Mouse (Mus musculus): ENCODE results near the gene Nxn.

Gene Nxn

DNA sequence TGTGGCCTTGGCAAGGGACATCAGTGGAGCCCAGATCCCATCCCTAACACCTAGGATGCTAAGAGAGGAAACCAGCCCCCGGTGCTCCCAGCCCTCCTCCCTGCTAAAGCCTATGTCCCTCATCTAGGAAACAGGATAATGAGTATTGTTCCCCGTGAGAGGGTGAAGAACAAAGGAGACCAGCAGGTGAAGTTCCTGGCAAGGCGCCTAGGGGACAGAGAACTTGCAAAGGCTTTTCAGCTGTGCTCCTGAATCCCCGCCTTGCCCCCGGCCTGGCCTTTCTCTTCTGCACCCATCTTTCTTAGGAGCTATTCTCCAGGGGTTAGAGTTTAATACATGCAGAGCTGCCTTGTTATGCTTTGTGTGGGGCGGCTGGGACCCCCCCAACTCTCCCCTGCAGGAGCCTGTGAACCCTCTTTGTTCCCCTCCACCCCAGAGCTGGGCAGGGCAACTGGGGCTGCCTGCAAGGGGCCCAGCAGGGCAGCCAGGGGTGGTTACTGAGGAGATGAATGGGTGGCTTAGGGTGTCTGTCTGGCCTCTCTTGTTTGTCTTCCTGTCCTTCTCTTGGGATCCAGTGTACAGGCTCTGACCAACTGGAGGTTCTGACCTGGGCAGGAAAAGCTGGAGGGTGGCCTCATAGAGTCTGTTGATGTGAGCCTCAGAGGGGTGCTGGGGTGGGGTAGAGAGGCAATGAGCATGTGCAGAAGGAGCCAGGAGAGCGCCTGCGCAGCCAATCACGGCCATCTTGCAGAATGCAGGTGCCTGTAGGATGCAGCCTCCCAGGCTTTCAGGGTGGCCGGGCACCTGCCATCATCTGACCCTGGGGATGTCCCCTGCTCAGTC lies 138.5 kb downstream of the Nxn start:
- DNase-seq (ENCODE audit: low spot score) = no peak

DNA sequence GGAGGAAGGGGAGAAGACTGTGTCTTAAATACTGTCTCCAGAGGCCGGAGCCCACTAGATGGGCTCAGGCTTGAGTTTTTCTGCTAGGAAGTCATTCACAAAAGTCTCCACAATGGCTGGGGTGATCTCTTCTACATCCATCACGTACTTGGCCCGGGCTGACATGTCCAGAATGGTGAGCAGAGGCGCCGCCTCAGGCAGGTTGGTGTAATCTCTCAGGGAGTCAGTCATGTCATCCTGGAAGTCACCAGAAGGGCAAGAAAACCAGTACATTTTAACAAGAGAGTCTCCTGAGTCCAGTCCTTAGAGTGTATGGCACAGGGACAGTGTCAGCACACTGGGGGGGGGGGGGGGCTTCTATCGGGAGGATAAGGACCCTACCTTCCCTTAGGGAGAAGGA lies 140.4 kb downstream of the Nxn start:
- DNase-seq (ENCODE audit: low spot score) = no peak

DNA sequence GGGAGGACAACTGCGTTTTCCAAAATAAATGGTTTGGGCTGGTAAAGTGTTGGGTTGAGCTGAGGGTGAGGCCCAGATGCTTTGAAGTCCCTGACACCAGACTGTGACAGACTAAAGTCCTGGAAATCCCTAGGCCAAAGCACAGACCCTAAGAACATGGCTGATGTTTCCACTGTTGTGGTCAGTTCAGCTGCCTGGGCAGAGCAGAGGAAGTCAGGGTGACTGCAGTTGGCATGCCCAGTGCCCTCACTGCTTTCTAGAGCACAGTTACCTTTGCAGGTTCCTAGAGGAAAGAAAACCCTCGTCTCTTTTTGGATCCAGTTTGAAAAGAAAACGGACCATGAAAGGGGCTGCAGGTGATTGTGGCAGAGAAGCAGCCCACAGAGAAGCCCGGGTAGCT lies 141.6 kb downstream of the Nxn start:
- DNase-seq (ENCODE audit: low spot score) = no peak

DNA sequence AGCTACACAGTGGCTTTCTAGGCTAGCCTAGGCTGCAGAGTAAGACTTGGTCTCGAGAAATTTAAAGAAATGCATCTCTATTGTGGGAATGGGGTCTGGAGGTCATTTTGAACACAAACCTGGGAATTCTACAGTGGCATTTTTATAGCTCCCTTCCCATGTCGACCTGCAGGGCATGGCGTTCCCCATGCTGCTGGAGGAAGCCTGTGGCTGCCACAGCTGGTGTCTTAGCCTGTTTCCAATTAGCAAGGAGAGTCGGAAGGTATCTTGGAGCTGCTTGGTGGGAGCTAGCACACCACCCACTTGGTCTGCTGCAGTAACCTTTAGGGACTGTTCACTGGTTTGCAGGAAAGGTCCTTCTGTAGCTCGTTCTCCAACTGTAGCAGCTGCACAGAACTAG lies 142.8 kb downstream of the Nxn start:
- no peak for DNase-seq (ENCODE audit: low spot score)

DNA sequence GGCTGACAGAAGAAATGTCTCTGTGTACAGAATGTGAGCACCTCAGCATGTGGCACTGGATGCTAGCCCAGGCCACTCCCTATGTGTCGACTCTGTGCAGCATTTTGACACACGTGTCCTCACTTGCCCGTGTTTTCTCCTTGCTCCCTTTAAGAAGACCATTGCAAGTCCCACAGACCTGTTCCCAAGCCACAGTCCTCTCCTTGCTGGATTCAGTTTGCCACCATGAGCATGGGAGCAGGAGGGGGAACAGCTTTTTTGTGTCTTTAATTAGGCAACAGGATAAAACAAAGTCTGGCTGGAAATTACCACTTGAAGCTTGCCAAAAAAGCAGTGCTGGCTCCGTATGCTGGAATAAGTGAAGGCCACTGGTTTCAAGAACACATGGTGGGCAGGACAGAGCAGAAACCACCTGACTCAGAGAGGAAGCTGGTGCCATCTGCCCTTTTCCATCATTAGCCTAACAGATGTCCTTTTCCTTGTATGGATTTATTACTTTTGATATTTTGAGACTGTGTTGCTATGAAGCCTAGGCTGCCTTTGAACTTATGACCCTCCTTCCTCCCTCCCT lies 143.4 kb downstream of the Nxn start:
- DNase-seq (ENCODE audit: low spot score) = no peak

DNA sequence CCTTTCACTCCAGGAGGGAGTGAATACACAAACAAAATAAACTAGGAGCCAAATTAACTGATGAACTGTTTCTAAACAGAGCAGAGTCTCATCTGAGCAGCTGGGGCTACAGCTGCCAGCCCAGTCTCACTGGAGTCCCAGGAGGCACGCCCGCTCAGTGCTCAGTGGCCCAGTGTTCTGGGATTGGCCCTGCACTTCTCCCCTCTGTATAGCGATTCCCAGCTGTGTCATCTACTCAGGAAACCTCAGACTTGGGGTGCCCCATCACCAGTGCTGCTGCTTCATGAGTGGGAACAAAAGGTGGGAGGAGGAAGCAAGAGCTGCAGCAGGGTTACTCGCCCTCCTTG lies 145.0 kb downstream of the Nxn start:
- DNase-seq (ENCODE audit: low spot score) = no peak

DNA sequence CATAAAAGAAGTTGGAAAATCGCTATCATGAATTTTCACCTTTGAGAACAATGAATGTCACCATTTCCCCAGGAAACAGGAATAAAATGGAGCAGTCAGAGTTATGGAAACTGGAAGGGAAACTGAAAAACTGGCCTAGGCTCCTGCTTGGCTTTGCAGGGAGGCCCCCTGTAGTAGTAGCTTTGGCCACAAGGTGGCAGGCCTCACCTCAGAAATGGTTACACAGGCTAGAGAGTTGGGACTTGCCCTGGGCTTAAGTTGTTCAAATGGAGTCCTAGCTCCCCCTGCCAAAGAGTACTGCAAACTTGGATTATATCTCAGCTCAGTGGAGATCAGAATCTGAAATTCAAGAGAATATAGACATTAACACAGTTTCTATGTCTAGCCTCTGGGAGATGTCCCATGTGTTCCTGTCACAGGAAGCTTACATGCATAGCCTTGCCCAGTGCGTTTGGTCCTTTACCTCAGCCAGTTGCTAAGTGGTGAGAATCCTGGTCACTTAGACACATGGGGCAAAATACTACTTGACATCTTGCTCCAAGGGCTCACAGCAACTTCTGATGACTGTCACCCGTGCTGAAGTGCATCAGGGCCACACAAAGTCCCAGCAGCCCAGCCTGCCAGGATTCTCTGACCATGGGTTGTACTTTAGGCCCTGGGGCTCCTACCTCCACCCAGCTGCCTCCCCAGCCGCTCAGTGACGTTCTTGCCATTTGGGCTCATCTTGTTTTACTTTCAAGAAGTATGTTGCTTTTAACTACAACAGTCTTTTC lies 145.6 kb downstream of the Nxn start:
- DNase-seq (ENCODE audit: low spot score) = no peak

DNA sequence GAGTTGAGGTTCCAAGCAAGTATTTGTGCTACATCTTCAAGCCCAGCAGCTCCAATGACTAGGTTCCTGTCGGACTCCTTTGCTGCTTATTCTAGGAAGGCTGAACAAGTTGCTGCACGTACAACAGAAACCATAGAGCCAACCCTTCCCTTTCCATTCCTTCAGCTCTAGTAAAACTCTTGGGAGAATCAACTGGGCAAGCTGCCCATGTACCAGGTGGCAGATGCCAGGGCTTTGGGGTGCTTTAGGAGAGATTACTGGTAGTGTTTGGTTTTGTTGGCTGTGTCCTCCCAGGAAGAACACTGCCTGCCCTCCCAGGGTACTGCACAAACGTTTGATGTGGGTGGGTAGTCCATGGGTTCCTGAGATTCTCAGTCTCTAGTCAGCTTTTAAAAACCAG lies 146.9 kb downstream of the Nxn start:
- no peak for DNase-seq (ENCODE audit: low spot score)

DNA sequence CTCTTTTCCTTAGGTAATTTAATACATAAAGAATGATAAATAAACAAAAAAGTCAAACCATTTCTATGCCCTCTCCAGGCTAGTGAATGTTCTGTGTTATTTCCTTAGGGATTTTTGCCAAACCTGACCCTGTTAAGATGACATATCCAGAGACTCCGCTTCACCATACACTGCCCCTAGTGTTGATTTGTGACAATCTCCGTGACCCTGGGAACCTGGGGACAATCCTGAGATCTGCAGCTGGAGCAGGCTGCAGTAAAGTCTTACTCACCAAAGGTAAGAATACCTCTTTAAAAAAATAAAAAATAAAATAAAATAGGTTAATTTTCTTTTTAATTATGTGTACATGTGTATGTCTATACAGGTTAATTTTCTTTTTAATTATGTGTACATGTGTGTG lies 151.7 kb downstream of the Nxn start:
- DNase-seq (ENCODE audit: low spot score) = no peak

DNA sequence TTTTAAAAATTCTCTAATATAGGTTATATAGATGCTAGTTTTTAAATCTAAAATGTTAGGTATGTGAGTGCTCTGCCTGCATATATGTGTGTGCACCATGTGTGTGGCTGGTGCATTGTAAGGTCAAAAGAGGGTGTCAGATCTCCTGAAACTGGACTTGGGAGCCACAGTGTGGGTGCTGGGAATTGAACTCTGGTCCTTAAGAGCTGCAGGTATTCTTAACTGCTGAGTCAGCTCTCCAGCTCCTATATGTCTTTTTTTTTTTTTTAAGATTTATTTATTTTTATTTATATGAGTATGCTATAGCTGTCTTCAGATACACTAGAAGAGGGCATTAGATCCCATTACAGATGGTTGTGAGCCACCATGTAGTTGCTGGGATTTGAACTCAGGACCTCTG lies 152.5 kb downstream of the Nxn start:
- DNase-seq (ENCODE audit: low spot score) = no peak

DNA sequence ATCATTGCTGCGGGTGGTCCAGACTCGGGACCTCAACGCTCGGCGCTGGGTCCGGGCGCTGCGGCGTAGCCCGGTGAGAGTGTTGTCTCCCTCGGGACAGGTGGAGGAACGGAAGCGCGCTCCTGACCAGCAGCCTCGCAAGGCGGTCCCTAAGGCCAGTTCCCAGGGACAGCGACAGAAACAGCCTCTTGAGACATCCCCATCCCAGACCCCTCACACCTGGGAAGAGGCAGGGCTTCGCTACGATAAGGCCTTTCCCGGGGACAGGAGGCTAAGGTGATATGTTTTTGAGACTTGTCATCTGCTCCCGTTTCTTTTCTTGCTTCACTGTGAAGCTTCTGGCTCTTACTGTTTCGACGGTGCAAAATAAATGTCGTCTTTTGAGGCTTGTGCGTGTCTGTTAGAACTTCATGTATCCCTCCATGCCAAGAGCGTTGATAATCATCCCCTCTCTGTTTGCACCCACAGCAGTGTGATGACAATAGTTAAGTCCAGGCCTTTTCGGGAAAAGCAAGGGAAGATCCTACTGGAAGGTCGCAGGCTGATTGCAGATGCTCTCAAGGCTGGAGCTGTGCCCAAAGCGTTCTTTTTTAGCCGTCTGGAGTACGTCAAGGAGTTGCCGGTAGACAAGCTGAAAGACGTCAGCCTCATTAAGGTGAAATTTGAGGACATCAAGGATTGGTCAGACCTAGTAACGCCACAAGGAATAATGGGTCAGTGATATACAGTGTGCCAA lies 155.0 kb downstream of the Nxn start:
- DNase-seq (ENCODE audit: low spot score) = no peak

DNA sequence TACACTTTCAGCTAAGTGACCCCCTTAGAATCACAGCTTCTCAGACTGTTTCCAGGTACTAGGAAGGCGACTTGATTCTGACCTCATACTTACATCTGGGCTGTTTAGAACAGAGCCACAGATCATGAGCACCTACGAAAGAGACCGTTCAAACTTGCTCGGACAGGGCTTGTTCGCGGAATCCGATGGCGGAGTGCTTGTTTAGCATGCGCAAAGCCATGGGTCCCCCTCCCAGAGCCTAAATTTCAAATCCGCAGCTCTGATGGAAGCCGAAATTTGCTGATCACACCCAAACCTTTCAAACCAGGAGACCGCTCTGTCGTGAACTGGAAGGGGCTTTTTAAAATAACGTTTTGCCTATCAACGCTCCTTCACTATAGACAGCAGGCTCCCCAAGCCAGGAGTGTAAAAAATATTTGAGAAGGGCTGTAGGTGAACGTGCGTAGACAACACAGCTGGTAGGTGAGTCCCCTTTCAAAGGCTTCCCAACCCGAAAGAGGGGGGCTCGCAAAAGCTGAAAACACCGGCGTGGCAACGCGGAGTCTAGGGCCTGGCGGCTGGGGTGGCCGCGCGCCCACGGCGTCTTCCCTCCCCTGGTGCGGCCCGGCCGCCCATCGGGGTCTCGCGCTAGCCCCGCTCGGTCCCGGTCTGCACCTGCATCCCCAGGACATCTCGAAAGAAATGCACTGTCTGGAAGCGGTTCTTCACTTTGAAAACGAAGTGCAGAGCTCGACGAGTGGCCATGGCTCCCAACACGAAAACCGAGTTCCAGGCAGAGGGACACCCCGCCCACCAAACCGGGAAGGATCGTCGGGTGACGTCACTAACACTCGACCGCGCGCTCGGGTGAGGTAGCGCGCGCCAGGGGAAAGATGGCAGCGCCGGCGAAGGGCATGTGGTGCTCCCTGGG lies 155.8 kb downstream of the Nxn start, which contains the start of the genes Mrm3 and Glod4:
TSS of gene Mrm3 (plus strand) at position 815 of the 910 bp plus-strand sequence.
TSS of gene Glod4 (minus strand) at position 825 of the 910 bp plus-strand sequence.
- peak; percentile 76 for DNase-seq (ENCODE audit: low spot score)

DNA sequence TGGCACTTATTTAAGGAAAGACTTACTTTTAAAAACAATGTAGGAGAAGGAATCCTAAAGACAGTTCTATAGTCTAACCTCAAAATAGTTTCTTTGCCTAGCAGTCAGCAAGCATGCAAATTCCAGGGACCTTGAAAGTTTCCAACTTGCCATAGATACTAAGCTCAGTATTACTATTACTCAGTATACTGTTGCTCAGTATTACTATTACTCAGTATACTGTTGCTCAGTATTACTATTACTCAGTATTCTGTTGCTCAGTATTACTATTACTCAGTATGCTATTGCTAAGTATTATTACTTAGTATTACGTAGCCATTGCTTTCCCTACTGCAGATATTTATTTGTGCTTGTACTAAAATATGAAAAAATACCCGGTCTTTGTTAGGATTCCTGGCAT lies 159.2 kb downstream of the Nxn start:
- DNase-seq (ENCODE audit: low spot score) = no peak

DNA sequence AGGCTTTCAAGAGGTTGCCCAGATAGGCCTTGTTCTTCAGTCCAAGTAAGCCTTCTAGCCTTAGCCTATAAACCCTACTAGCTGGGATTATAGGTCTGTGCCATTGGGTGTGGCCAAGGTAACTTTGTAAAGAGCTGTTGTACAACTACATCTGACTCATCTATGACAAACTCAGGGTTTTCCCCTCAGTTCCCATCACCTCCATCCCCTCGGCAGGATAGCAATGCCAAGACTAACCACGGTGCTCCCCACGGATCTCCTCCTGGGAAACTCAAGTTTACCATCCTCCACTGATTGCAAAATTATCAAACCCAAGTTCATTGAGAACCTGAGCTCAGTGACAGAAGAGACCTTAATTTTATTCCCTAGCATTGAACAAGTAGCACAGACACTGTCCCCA lies 162.8 kb downstream of the Nxn start:
- no peak for DNase-seq (ENCODE audit: low spot score)

DNA sequence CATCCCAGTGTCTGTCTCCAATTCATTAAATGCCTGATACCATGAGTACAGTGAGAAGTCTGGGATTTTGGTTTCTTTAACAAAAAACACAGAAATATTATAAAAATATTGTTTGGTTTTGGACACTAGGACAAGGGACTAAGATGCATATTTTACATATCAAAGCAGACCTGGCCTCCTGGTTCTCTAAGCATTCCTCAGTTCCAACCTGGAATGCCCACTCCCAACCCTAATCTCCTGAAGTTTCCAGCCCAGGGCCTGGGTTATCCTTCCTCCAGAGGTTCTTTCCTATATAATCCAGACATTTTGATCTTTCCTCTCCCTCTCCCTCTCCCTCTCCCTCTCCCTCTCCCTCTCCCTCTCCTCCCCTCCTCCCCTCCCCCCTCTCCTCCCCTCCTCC lies 173.9 kb downstream of the Nxn start:
- DNase-seq (ENCODE audit: low spot score) = no peak

DNA sequence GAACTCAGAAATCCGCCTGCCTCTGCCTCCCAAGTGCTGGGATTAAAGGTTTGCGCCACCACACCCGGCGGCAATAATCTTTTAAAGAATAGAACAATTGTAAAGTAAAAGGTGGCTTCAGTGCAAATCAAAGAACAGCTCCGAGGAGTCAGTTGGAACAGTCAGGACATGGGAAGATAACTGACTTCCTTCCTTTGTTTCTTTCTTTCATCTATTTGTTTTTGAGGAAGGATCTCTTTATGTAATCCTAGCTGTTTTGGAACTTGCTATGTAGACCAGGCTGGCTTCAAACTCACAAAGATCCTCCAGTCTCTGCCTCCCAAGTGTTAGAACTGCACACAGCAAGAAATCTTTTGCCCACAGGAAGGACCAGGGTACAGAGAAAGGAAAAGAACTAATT lies 174.3 kb downstream of the Nxn start:
- no peak for DNase-seq (ENCODE audit: low spot score)

DNA sequence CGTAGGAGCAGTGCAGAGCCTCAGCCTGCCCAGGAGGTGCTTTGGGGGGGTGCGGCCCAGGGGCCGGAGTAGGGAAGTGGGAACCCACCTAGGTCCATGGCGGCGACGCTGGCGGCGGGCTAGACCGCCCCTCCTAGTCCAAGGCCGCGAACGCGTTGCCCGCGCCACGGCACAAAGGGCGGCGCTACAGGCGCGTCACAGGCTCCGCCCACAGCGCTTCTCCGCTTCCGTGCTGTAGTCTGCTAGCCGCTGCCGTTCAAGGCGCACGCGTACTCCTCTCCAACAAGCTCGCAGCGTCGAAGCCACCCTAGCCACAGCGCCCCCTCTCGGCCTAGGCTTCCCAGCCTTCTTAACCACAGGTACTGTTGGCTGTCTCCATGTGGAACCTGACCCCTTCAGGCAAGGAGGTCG lies 181.5 kb downstream of the Nxn start, which contains the start of the genes Dbil5 and Gemin4:
TSS of gene Dbil5 (plus strand) at position 219 of the 411 bp plus-strand sequence.
TSS of gene Gemin4 (minus strand) at position 275 of the 411 bp plus-strand sequence.
- DNase-seq (ENCODE audit: low spot score) = peak; percentile 90

DNA sequence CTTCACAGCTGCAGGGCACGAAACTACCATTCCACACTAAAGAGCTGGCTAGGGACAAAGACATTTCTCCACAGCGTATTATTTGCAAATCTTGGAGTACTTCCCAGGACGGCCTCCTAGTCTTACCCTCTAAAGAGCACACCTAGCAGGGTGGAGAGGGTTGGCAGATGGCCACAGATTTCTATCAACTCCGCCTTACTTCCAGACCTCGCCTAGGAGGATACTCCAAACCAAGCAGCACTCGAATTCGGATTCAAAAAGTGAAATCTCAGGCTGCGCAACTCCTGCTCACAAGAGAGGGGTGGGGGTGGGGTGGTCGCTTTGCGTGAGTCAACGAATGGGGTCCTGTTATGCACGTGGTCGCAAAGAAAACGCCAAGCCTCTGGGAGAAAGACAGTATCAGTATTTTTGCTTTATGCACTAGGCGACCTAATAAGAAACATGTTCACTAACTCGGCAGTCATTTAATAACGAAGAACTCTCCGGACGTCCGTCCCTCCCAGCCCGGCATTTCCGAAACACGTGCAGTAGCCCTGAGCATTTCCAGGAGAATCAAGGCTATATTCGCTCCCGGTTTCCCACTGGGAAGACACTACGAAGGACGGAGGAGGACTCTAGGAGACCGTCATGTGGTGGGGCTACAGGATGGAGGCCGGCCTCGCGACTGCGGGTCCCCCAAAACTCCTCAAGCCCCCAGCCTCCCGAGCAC lies 182.1 kb downstream of the Nxn start:
- DNase-seq (ENCODE audit: low spot score) = no peak

DNA sequence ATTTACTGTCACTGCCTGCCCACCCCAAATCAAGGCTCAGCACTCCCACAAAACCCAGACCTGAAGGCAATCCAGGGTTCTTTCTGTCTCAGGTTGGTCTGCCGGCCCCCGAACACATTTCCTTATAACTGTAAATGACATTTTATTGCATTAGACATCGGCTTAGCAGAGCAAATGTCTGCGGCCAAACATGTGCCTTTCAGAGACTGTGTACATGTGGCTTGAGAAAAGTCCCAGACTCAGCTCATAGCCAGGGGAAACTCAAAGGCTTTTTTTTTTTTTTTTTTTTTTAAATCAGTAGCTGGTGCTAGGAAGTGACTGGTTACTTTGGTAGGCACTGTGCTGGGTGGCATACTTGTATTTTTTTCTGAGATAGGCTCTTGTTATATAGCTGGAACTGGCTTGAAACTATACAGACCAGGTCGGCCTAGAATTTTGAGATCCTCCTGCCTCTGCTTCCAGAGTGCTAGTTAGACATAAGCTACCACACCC lies 182.8 kb downstream of the Nxn start:
- no peak for DNase-seq (ENCODE audit: low spot score)

DNA sequence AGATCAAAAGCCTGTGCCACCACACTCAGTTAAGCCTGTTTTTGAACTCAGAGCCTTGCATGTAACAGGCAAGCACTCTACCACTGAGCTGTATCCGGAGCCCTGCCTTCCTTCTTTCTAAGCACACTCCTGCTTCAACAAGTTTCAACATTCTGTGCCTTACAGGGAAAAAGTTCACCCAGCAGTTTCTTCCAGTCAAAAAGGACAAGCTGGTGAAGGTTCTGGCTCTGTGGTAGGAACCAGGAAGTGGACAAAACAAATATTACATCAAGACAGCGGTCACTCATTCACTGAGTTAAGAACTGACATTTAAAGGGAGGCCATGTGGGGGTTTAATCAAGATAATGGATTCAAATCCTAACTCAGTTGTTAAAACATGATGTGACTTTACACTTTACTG lies 183.9 kb downstream of the Nxn start:
- DNase-seq (ENCODE audit: low spot score) = no peak
